Mouse (Mus musculus) C3H10T1/2 (cell line): ENCODE measurements around the gene Ttc21a. TPM values are rescaled to one million over a fixed set of nuclear protein-coding genes. Genes with fewer than 3 reads are reported as not detected.

Experiments used
- polyA plus RNA-seq, 2 experiments: library from polyadenylated mRNA; unstranded; fragments of >200 nt; fragmentation: generic; extraction: Trizol; gene quantifications; one replicate each; pipeline ENCODE4 v1.2.1; 2012; ENCODE audit warnings: missing spikeins in 2 of 2

The Ttc21a gene
- polyA plus RNA-seq = under 1 TPM; 0.01 to 0.07 TPM

DNA sequence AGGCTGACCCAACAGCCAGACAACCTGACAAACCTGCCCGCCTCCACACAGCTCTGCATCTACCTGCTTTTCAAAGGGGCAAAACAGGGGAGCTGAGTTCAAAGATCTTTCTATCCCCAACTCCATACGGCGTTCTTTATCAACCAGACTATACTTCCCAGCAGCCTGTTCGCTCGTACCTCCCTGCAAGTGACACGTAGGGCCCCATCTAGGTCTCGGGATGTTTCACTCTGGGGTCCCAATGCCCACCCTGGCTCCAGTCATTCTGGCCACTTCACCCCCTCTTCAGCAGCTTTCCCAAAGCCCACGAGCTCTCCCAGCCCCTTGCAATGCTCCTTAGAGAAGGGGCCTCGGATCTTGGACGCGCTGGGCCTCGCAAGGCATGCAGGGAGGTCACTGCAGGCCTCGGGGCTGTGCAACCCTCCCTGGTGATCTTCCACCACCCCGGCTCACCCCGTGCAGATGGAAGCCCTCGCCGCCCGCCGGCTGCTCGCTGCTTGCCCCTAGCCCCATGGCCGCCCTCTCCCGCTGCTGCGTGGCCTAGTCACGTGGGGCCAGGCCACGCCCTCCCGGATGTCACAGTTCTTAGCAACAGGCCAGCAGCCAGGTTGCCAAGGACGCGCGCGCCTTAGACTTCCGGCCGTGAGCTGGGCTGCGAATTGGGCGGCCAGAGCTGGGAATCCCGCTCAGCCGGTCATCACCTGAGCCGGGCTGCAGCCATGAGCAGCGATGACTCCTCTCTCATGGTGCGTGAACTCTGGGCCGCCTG, at the start of gene Ttc21a, which contains the start of gene Gorasp1:
Ttc21a (plus strand) TSS at position 602 of the 769 bp plus-strand sequence.
Gorasp1 (minus strand) TSS at position 561 of the 769 bp plus-strand sequence.

DNA sequence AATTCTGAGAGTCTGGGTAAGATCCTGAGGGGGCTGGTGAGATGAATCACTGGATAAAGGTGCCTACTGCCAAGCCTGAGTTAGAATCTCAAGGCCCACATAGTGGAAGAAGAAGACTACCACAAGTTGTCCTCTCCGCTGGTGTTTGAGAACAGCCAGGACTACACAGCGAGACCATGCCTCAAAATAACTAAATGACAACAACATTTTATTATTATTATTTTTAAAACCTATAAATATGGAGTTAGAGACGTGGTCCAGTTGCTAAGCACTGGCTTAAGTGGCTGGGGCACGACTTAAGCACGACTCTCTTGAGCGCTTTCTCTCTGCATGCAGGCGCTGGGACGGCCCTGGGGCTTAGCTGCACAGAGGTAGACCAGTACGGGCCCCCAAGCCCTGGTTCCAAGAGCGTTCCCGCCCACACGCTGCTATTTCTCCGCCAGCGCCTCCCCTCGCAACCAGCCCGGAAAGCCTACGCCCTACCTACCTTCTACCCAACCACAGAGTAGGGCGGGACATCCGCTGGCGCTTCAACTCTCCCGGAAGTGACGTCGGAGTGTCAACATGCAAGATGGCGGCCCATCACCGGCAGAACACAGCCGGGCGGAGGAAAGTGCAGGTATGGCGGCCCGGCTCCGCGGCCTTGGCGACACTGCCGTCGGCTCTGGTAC, 42.9 kb upstream of the Ttc21a start, which contains the start of gene Wdr48:
Wdr48 (plus strand) TSS at position 540 of the 671 bp plus-strand sequence.

DNA sequence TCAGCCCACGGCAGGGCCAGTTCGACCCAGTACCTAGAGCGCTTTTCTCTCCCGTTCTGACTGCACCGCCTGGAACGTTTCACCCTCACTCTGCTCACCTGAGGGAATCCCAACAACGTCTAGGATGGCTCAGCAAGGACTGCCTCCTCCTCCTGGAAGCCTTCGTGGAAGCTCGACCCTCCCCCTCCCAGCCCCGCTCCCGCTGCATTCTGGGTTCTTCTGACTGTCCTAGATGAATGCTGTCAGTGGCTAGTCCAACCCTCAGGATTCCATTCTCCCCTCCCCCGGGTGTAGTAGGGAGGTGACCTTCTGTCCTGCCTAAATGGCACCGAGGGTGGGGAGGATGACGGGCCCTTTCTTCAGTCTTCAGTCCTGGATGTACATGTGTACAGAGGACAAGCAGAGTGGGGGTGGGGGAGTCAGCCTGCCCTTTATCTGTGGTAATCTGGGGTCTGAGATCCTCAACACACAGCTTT, 47.2 kb downstream of the Ttc21a start, which contains the start of gene Csrnp1:
Csrnp1 (minus strand) TSS at position 123 of the 476 bp plus-strand sequence.

Other genes with a start within 250 kb of the Ttc21a start
- gene Scn10a, start 218.3 kb upstream of the Ttc21a start, polyA plus RNA-seq = under 1 TPM in 1 of 2 experiments, not detected in 1; 0.01 TPM
- not detected for gene Scn11a, start 112.2 kb upstream of the Ttc21a start, polyA plus RNA-seq
- gene Wdr48, start 42.7 kb upstream of the Ttc21a start, polyA plus RNA-seq = 10 to 100 TPM in 1 of 2 experiments, 1 to 10 TPM in 1; 1.2 to 18.7 TPM
- 10 to 100 TPM in 1 of 2 experiments, 1 to 10 TPM in 1; 5.6 to 15.7 TPM for gene Gorasp1, start within 50 bp of the Ttc21a start, polyA plus RNA-seq
- 1 to 10 TPM; 1.7 to 3.2 TPM for gene Csrnp1, start 47.1 kb downstream of the Ttc21a start, polyA plus RNA-seq
- gene Xirp1, start 86.0 kb downstream of the Ttc21a start, polyA plus RNA-seq = under 1 TPM in 1 of 2 experiments, not detected in 1; 0.01 TPM
- under 1 TPM; 0.01 to 0.12 TPM for gene Cx3cr1, start 132.3 kb downstream of the Ttc21a start, polyA plus RNA-seq
- gene Ccr8, start 154.5 kb downstream of the Ttc21a start, polyA plus RNA-seq = not detected
- gene Slc25a38, start 172.8 kb downstream of the Ttc21a start, polyA plus RNA-seq = 10 to 100 TPM; 12.0 to 19.8 TPM
- 1,000 to 10,000 TPM; 3,161 to 9,121 TPM for gene Rpsa, start 190.1 kb downstream of the Ttc21a start, polyA plus RNA-seq
- gene Mobp, start 212.1 kb downstream of the Ttc21a start, polyA plus RNA-seq = not detected